Mouse (Mus musculus) 416B (cell line): Measurements from ENCODE around the gene Slc24a4.
A peak's percentile ranks its signal among the peaks of the same experiment; 100 is the strongest.
"Not testable (repeated sequence)": the region's sequence is repeated elsewhere in the genome, so short reads cannot be mapped to it uniquely, and the experiment has no call there.

Experiments used
- DNase-seq: peaks from one replicate; pipeline ENCODE4 v3.0.0; 2011; ENCODE audit warnings: low read depth

Slc24a4 gene

DNA sequence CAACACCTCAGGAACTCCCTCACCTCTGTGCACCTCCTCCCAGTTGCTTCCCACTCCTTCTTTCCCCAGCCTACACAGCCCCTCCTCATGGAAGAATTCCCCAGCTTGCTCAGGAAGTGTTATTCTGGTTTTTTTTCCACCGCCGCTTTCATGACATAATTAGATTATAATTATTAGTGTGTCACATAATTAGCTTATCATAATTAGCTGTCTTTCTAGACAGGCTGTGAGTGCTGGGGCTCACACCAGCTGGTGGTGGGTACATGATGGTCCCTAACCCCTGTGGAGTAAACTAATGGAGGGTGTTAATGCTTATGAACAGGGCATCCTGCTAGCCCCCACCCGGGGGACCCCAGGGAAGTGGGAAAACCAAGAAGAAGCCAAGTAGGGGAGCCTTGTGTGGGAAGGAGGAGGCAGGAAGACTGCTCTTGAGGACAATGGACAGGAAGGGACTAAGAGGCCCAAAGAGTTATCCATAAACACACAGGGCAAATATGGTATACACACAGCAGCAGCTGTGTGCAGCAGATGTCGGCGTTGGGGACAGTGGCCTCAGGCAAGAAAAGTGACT lies 38.2 kb downstream of the Slc24a4 start:
- no peak for DNase-seq

DNA sequence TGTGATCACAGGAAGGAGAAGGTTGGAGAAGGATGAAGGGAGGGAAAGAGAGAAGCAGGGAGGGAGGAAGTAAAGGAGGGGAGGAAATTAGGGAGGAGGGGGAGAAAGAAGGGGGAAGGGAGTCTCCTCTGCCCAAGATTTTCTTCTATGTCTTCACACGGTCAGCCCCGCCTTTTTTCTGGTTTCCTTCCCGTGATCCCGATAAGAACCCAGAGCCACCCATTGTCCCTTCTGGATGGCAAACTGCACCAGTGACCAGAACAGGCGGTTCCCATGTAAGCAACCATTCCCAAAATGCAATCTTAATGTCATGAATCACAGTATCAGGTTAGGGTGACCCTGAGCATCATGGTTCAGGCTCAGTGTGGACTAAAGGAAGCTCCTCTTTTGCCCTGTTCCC lies 38.8 kb downstream of the Slc24a4 start:
- DNase-seq, result no peak

DNA sequence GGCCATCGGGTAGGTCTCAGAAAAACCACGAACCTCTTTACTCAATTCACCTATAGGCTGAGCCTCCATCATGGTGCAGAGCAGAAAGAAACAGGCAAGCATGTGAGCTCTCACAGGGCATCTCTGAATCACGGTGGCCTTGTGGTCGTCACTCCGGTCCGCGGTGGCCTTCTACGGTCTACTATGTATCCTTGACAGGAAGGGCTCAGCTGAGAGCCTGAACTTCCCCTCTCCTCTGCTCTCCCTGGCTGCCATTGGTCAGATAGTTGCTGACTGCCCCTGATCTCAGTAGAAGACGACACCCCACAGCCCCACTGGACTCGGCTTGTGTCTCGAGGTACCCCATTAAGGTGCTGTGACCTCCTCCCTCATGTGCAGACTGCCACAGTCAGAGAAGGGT lies 44.2 kb downstream of the Slc24a4 start:
- no peak for DNase-seq

DNA sequence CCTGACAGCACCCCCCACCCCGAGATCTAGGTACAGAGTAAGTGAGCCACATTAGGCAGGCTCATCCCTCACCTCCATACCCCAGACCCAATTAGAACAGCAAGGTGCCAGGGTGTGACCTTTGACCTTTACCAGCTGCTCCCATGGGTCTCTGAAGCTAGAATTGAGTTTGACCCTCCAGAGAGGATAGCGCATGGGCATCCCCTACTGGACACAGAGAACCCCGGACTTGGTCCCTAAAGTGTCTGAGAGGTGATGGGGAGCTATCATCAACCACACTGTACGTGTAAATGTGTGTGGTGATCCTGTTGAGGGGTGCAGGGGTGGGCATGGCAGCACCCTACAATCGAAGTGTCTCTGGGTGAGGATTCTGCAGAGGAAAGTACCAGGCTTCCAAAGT lies 44.8 kb downstream of the Slc24a4 start:
- no peak for DNase-seq

- DNase-seq, result no peak
Measured at GRCm38 (mm10) chr12:102180371-102181074, 52.0 kb downstream of the Slc24a4 start.

DNA sequence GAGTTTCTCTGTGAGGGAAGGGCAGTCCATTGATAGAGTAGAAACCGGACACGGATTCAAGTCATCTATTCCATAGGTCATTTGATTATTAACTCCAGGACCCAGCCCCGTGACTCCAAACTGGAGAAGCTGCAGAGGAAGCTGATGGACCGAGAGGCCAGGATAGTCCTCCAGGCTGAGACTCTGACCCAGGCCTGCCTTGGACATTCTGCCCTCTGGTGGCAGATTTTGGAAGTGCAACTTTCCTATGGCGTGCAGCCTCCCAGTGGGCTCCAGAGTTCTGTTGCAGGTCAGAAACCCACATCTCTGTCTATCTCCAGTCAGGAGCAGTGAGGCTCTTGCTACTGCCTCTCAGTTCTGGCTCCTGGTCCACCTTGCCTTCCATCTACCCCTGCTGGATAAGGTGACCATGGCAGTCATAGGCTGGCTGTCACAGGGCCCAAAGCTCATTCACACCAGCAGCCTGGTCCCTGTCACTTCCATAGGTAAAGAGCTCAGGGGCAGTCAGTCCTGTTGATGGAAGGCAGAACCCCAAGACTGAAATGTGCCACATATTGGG lies 53.3 kb downstream of the Slc24a4 start:
- peak; percentile 56 for DNase-seq

DNA sequence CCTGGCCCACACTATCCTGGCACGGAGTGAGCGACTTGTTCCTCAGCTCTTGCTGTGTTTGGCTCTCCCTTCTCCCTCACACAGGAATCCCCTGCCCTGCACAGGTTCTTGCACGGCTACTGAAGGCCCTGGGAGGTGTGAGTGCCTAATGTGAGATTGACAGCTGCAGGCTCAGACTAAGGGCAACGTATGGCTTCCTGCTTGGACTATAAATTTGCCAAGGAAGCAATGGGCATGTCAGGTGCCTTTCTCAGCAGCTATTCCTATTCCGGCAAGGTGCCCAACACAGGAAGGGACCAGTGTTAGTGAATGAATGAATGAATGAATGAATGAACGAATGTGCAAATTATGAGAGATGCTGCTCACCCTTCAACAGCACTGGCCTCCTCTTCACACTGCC lies 54.1 kb downstream of the Slc24a4 start:
- DNase-seq, result no peak

DNA sequence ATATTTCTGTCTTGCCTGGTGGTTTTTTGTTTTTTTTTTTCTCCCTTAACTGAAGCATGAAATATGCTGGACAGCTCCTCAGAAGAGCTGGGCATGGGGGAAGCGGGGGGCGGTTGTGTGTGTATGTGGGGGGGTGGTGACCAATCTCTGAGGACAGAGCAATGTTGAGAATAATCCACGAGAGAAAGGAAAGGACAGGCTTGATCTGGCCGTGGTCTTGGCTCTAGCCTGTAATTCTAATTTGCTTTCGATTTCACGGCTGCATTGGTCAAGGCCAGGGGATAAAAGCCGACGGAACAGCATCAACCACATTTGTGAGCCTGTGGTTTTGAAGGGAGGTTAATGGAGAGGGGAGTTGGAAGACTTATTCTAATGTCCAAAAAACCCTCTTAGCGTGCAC lies 54.7 kb downstream of the Slc24a4 start:
- DNase-seq, result peak; percentile 74

DNA sequence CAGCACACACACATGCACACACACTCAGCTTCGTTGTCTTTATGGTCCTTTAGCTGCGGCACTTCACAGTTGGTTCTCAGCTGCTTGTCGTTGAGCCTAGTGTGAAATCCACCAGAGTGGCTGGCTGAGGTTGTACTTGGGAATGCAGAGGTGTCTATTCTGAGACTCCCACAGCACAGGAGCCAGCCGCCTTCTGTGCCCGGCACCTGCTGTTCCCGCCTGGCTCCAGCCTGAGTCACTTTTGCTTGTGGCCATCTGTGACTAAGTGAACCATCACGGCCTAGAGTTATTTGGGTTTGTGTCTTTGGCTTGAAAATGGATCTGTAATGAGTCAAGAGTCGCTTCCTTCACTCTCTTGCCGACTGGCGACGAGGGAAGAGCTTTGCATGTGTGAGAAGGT lies 62.3 kb downstream of the Slc24a4 start:
- DNase-seq, result no peak

GRCm38 (mm10) chr12:102201516-102201915 lies 73.0 kb downstream of the Slc24a4 start:
- DNase-seq, result no peak

DNA sequence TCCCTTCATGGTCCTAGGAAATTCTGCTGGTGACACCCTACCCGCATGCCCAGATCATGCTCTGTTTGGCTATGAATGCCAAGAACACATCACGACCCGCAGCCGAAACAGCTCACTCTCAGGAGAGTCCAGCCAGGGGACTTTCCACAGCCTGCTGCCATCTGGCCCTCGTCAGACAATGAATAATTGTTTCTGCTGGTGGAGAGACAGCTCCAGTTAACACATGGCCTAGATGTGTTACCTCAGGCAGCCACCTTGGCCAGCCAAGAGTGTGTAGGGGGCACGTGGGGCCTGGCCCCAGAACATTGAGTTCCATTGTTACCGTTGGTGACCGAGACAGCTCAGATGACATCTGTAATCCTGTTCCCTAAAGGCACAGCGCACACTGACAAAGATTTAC lies 74.4 kb downstream of the Slc24a4 start:
- no peak for DNase-seq

- DNase-seq, result no peak
Measured at GRCm38 (mm10) chr12:102206471-102206870, 77.9 kb downstream of the Slc24a4 start.

GRCm38 (mm10) chr12:102207245-102207644 lies 78.7 kb downstream of the Slc24a4 start:
- DNase-seq, result no peak

DNA sequence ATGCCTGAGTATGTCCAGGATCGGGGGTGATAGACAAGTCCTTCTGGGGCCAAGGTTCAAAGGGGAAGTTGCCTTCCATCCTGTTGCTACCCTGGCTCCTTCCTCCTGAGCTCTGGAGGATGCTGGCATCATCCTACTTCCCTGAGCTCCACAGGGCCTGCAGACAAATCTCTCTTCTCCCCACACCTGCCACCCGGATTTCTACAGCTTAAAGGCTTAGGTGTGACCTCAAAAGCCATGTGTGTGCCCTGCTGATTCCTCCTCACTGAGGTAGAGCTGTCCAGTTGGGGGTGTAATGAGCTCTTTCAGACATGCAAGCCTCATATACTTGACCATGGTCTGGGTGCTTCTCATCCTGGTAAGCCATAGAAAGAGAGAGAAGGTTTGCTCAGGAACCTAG lies 82.3 kb downstream of the Slc24a4 start:
- no peak for DNase-seq

- no peak for DNase-seq
Measured at GRCm38 (mm10) chr12:102223404-102223803, 94.9 kb downstream of the Slc24a4 start.

- DNase-seq, result not testable (repeated sequence)
Measured at GRCm38 (mm10) chr12:102224112-102224511, 95.6 kb downstream of the Slc24a4 start.

GRCm38 (mm10) chr12:102225165-102225564 lies 96.6 kb downstream of the Slc24a4 start:
- DNase-seq, result no peak

- no peak for DNase-seq
Measured at GRCm38 (mm10) chr12:102235551-102235950, 107.0 kb downstream of the Slc24a4 start.

DNA sequence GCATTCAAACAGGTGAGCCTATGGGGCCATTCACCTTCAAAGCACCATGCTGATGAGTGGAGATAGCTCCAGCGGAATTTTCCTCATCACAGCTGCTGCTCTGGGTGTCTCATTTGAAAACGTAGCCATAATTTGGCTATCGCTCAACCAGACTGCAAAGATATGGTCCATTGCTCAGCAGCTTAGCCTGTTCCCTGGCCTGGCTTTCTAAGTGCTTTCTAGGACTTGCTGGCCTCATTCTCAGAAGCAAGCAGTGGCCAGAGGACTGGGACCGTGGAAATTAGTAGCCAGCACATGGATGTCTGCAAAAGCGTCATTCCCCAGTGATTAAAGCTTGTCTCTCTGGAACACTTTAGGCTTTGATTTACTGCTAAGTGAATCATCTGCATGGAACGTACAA lies 107.8 kb downstream of the Slc24a4 start:
- DNase-seq, result no peak

DNA sequence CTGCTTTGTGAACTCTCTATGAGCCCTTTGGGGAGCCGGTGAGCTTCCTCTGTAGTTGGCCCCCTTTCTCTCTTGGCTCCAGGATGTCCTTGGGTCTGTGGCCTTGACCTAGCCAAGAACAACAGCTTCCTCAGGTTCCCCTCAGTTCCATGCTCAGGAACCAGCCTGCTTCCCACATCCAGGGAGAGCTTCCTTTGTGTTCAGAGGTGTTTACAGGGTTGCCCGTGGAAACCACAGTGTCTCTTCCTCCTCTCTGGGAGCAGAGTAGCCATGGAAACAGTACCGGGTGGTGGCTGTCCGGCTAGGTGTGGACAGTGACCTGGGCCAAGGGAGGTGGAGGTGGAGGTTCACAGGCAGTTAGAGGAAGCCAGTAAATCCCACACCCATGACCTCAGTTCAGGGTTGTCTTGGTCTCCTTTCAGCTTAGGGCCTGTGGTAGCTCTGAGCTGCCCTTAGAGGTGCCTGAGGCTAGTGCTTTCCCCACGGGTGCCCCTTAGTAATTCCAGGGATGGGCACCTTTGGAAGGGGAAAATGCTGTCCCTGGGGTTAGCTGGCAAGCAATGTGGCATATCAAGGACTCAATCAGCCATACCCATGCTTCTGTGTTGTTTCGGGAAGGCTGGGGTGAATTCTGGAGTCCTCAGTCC lies 113.7 kb downstream of the Slc24a4 start:
- DNase-seq, result no peak

DNA sequence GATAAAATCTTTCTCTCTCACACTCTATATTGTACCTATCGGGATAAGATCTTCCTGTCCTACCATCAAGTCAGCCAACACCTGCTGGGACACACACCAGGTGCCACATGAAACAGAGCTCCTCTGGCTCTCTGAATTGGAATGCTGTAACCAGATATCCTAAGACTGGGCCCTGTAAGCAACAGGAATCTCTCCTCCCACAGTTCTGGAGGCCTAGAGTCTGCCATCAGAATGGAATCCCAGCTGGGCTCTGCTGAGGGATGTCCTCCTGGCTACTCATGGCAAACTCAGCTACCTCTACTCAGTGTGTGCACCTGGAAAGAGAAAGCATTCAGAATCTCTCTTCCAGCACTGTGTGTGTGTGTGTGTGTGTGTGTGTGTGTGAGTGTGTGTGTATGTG lies 115.4 kb downstream of the Slc24a4 start:
- DNase-seq, result no peak

GRCm38 (mm10) chr12:102246226-102246625 lies 117.7 kb downstream of the Slc24a4 start:
- no peak for DNase-seq

DNA sequence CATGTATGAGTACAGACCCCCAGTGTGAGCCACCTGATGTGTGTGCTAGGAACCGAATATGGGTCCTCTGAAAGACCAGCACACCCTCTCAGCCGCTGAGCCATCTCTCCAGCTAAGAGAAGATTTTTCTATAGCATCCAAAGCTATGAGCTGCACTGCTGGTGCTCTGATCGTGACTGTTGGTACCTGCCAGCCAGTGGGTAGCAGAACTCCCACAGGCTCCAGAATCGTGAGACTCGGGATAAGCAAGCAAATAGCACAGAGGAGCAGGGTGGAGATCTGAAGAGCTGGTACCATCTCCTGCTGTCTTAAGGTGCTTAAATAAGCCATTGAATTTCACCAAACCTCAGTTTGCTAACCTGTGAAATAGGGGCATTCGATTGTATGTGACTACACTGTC lies 119.6 kb downstream of the Slc24a4 start:
- no peak for DNase-seq
